Mouse (Mus musculus) lung, postnatal 0 days (tissue): Measurements from ENCODE around the gene Spsb4.

Experiments
- CTCF ChIP-seq: IDR thresholded peaks from 2 replicates; pipeline ENCODE4 v1.5.1; 2016; ENCODE audit warnings: antibody characterized with exemption, mild to moderate bottlenecking
- EP300 ChIP-seq: IDR thresholded peaks from 2 replicates; pipeline ENCODE4 v1.6.1; 2016; ENCODE audit warnings: antibody characterized with exemption, mild to moderate bottlenecking, control low read depth

- TF ChIP-seq EP300 (no peak), CTCF (no peak)
Observed at GRCm38 (mm10) chr9:96977287-96978145, 41.1 kb downstream of the Spsb4 start.
